In the genomic region with DNA sequence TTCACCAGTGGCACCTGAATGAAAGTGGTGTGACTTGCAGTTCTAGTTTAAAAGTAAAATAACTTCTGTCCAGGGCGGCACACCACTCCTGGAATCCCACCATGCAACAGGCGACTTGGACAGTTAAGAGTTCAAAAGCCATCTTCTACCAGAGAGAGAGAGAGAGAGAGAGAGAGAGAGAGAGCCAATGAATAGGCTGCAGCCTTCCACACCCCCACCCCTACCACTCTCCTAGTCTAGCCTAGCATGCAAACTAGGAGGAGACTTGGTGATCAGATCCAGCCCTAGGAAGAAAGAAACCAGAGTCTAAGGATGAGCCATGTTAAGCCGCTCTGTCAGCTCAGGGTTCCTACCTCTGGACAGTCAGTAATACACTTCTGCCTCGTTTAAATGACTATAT, we compare ENCODE assay signal across 7 mouse cellular contexts. TPM values are rescaled to one million over a fixed set of nuclear protein-coding genes. Genes with fewer than 3 reads are reported as not detected.
DNase-seq lines count a peak whose midpoint lies in the region; ATAC-seq lines count a peak whose summit lies in the region.

No protein-coding gene starts in this region.

- H3K4me3 ChIP-seq in megakaryocyte, embryonic 14.5 days (replicated peaks) = peak overlapping the region; percentile 93
- peak overlapping the region; percentile 50; the same call in 1 of the 2 replicates for H3K4me3 ChIP-seq in embryonic facial prominence, embryonic 12.5 days
- peak overlapping the region; percentile 58 for H3K4me3 ChIP-seq in limb, embryonic 10.5 days
- H3K4me3 ChIP-seq in stomach, embryonic 16.5 days (replicated peaks; ENCODE audit: low read length) = no peak overlapping the region

- H3K4me1 ChIP-seq in megakaryocyte, embryonic 14.5 days = peaks cover 25% of the 10 kb centered on the region
- H3K4me1 ChIP-seq in embryonic facial prominence, embryonic 12.5 days = 0 out of 2 replicates have a peak, but pooled peaks cover 8% of the 10 kb centered on the region
- peaks cover 16% of the 10 kb centered on the region for H3K4me1 ChIP-seq in limb, embryonic 10.5 days
- peaks cover 13% of the 10 kb centered on the region; the same call in 1 of the 2 replicates for H3K4me1 ChIP-seq in stomach, embryonic 16.5 days (ENCODE audit: control insufficient read depth, insufficient read depth, low read length)

- WGBS in embryonic facial prominence, embryonic 12.5 days = 37% methylated on average over 4 of the region's 4 CpGs
- 42% methylated on average over 4 of the region's 4 CpGs for WGBS in limb, embryonic 10.5 days
- WGBS in stomach, embryonic 16.5 days = 54% methylated on average over 4 of the region's 4 CpGs

- peak overlapping the region; percentile 96 for H3K27ac ChIP-seq in embryonic facial prominence, embryonic 12.5 days
- peak overlapping the region; percentile 88 for H3K27ac ChIP-seq in limb, embryonic 10.5 days
- H3K27ac ChIP-seq in stomach, embryonic 16.5 days (ENCODE audit: low read length) = peak overlapping the region; percentile 96

- DNase-seq in limb, embryonic 10.5 days (ENCODE audit: low spot score) = no peak
- DNase-seq in T-cell, adult 2 months (ENCODE audit: low spot score) = no peak
- DNase-seq in left cerebral cortex, adult 11 months (ENCODE audit: low spot score) = no peak

- no peaks in the 10 kb centered on the region for H3K36me3 ChIP-seq in megakaryocyte, embryonic 14.5 days (replicated peaks; ENCODE audit: low read length)
- H3K36me3 ChIP-seq in embryonic facial prominence, embryonic 12.5 days = no peaks in the 10 kb centered on the region
- H3K36me3 ChIP-seq in limb, embryonic 10.5 days = no peaks in the 10 kb centered on the region
- H3K36me3 ChIP-seq in stomach, embryonic 16.5 days (ENCODE audit: control insufficient read depth, insufficient read depth, low read length) = no peaks in the 10 kb centered on the region

- H3K9ac ChIP-seq in embryonic facial prominence, embryonic 12.5 days = no peak overlapping the region
- H3K9ac ChIP-seq in stomach, embryonic 16.5 days (ENCODE audit: low read length) = no peak overlapping the region; the same call in 1 of the 2 replicates

- H3K27me3 ChIP-seq in megakaryocyte, embryonic 14.5 days (replicated peaks) = no peaks in the 10 kb centered on the region
- H3K27me3 ChIP-seq in embryonic facial prominence, embryonic 12.5 days = no peaks in the 10 kb centered on the region
- no peaks in the 10 kb centered on the region for H3K27me3 ChIP-seq in limb, embryonic 10.5 days (ENCODE audit: low read depth, poor library complexity, severe bottlenecking)
- no peaks in the 10 kb centered on the region for H3K27me3 ChIP-seq in stomach, embryonic 16.5 days (ENCODE audit: control insufficient read depth, insufficient read depth, low read length)

- peak overlapping the region; percentile 65 for H3K4me2 ChIP-seq in embryonic facial prominence, embryonic 12.5 days (replicated peaks)
- H3K4me2 ChIP-seq in stomach, embryonic 16.5 days (ENCODE audit: low read depth, low read length) = peak overlapping the region; percentile 67

- ATAC-seq in megakaryocyte, adult 5-6 weeks (ENCODE audit: poor library complexity, severe bottlenecking) = no peak
- no peak for ATAC-seq in embryonic facial prominence, embryonic 12.5 days (ENCODE audit: insufficient number of reproducible peaks, insufficient read depth, low FRiP score, low TSS enrichment)
- no peak for ATAC-seq in stomach, embryonic 16.5 days (ENCODE audit: insufficient read depth, low FRiP score)

- no peaks in the 10 kb centered on the region for H3K9me3 ChIP-seq in megakaryocyte, embryonic 14.5 days
- no peaks in the 10 kb centered on the region for H3K9me3 ChIP-seq in embryonic facial prominence, embryonic 12.5 days
- no peaks in the 10 kb centered on the region for H3K9me3 ChIP-seq in limb, embryonic 10.5 days (replicated peaks)
- no peaks in the 10 kb centered on the region for H3K9me3 ChIP-seq in stomach, embryonic 16.5 days (replicated peaks; ENCODE audit: control insufficient read depth, low read length)

RNA-seq across cellular contexts. Expression of gene Nemf, which starts 5.4 kb away (rescaled TPM):
- polyA plus RNA-seq in megakaryocyte, embryonic 14.5 days (2012; ENCODE audit: insufficient read depth, low replicate concordance) = 1.4 and 3.2 TPM in 2 replicates
- 43.7 and 44.6 TPM in 2 replicates for total RNA-seq in megakaryocyte, adult 5-6 weeks (2015)
- total RNA-seq in megakaryocyte, adult 5-6 weeks (2017) = 67.3 and 79.7 TPM in 2 replicates
- polyA plus RNA-seq in embryonic facial prominence, embryonic 12.5 days (2016; fragmentation: Nextera tagmentation; extraction: Ambion mirVana) = 94.1 and 95.4 TPM in 2 replicates
- 81.0 and 87.6 TPM in 2 replicates for polyA plus RNA-seq in limb, embryonic 10.5 days (2016; fragmentation: Nextera tagmentation; extraction: Ambion mirVana)
- polyA plus RNA-seq in stomach, embryonic 16.5 days (2015; fragmentation: Nextera tagmentation; extraction: Ambion mirVana) = 82.4 and 83.1 TPM in 2 replicates

RNA-seq across cellular contexts. Expression of gene Arf6, which starts 9.6 kb away (rescaled TPM):
- 211 and 251 TPM in 2 replicates for polyA plus RNA-seq in megakaryocyte, embryonic 14.5 days (2012; ENCODE audit: insufficient read depth, low replicate concordance)
- 78.8 and 94.8 TPM in 2 replicates for total RNA-seq in megakaryocyte, adult 5-6 weeks (2015)
- total RNA-seq in megakaryocyte, adult 5-6 weeks (2017) = 125 and 133 TPM in 2 replicates
- polyA plus RNA-seq in embryonic facial prominence, embryonic 12.5 days (2016; fragmentation: Nextera tagmentation; extraction: Ambion mirVana) = 68.5 and 72.2 TPM in 2 replicates
- polyA plus RNA-seq in limb, embryonic 10.5 days (2016; fragmentation: Nextera tagmentation; extraction: Ambion mirVana) = 45.6 and 50.3 TPM in 2 replicates
- polyA plus RNA-seq in stomach, embryonic 16.5 days (2015; fragmentation: Nextera tagmentation; extraction: Ambion mirVana) = 39.3 and 42.3 TPM in 2 replicates

RNA-seq across cellular contexts. Expression of gene Gm9887, which starts 9.9 kb away (rescaled TPM):
- polyA plus RNA-seq in megakaryocyte, embryonic 14.5 days (2012; ENCODE audit: insufficient read depth, low replicate concordance) = 3.3 and 4.8 TPM in 2 replicates
- total RNA-seq in megakaryocyte, adult 5-6 weeks (2015) = not detected in 2 replicates
- total RNA-seq in megakaryocyte, adult 5-6 weeks (2017) = not detected in 2 replicates
- polyA plus RNA-seq in embryonic facial prominence, embryonic 12.5 days (2016; fragmentation: Nextera tagmentation; extraction: Ambion mirVana) = 2.4 and 3.7 TPM in 2 replicates
- polyA plus RNA-seq in limb, embryonic 10.5 days (2016; fragmentation: Nextera tagmentation; extraction: Ambion mirVana) = 1.4 and 1.7 TPM in 2 replicates
- 0.80 and 0.94 TPM in 2 replicates for polyA plus RNA-seq in stomach, embryonic 16.5 days (2015; fragmentation: Nextera tagmentation; extraction: Ambion mirVana)

Comparison
In these comparisons a context has a peak if more than half of its experiments do, and no peak if none do; other contexts are left out.
1. RNA of gene Nemf, which starts 5.4 kb away (polyA plus RNA-seq): 94.1 to 95.4 TPM in embryonic facial prominence, embryonic 12.5 days, 81.0 to 87.6 TPM in limb, embryonic 10.5 days and 82.4 to 83.1 TPM in stomach, embryonic 16.5 days; 1.4 to 3.2 TPM in megakaryocyte, embryonic 14.5 days; every median in the first group is over 10 times any median in the second.
2. Peak in every context shown above with its lines, with median percentiles within 50 percentile points of each other: H3K27ac ChIP-seq.